Mouse (Mus musculus): ENCODE results near the gene Olfr814. TPM values are rescaled to one million over a fixed set of nuclear protein-coding genes. Genes with fewer than 3 reads are reported as not detected.
"Not testable (repeated sequence)": the region's sequence is repeated elsewhere in the genome, so short reads cannot be mapped to it uniquely, and the experiment has no call there.

Gene Olfr814
- polyA plus RNA-seq (2012; fragmentation: generic; extraction: Trizol): not detected
- long read RNA-seq, experiment 1: 0 reads
- long read RNA-seq, experiment 2: 0 reads

DNA sequence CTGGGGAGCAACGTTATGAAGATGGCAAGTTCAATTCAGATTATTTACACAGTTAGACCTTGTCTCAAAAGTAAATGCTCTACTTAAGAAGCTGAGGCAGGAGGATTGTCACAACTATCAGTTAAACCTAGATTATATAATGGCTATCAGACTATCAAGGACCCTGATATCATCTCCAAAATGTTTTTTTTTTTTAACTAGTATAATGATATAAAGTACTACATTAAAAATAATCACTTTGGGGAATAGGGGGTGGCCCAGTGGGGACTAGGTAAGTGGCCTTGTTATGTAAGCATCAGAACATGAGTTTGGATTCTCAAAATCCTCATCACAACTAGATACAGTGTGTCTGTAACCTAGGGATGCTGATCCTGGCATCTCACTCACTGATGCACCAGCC is at the start of gene Olfr814:
Gene Olfr814, minus strand, starts transcription at position 101 of the 400 bp plus-strand sequence.
- not testable (repeated sequence) for H3K79me3 ChIP-seq (ENCODE audit: low read depth); H3K79me2 ChIP-seq (ENCODE audit: control insufficient read depth, insufficient read depth); H3ac ChIP-seq (ENCODE audit: control insufficient read depth, insufficient read length, low read depth); H3K27me3 ChIP-seq (ENCODE audit: control insufficient read depth, insufficient read depth, insufficient read length); H3K4me3 ChIP-seq (ENCODE audit: insufficient read depth, poor library complexity, severe bottlenecking); H3K36me3 ChIP-seq (ENCODE audit: control insufficient read depth, insufficient read depth)

- Histone ChIP-seq H3K36me3 (ENCODE audit: control insufficient read depth, insufficient read depth) (no peaks in the 10 kb centered on the region), H3K79me2 (ENCODE audit: control insufficient read depth, insufficient read depth) (no peaks in the 10 kb centered on the region), H3K79me3 (ENCODE audit: low read depth) (no peaks in the 10 kb centered on the region), H3K27me3 (ENCODE audit: control insufficient read depth, insufficient read depth, insufficient read length) (no peaks in the 10 kb centered on the region), H3K4me3 (ENCODE audit: insufficient read depth, poor library complexity, severe bottlenecking) (no peak within 1 kb of the TSS), H3ac (ENCODE audit: control insufficient read depth, insufficient read length, low read depth) (no peak within 1 kb of the TSS)
- TF ChIP-seq MAX (IDR thresholded peaks at IDR 0.05) (no peak), USF1 (IDR thresholded peaks at IDR 0.05; ENCODE audit: low read depth) (no peak), FOSL1 (IDR thresholded peaks at IDR 0.05; ENCODE audit: insufficient read depth, low read length, poor library complexity, severe bottlenecking) (no peak), CEBPB (IDR thresholded peaks at IDR 0.05; ENCODE audit: low read depth) (no peak), MYOG (IDR thresholded peaks at IDR 0.05; ENCODE audit: control insufficient read depth, extremely low read depth, insufficient read length) (no peak), CTCF (IDR thresholded peaks at IDR 0.05; ENCODE audit: control insufficient read depth, insufficient read depth, insufficient read length) (no peak), MYOD1 (IDR thresholded peaks at IDR 0.05; ENCODE audit: control insufficient read depth, insufficient read length, low read depth) (no peak)
Measured at GRCm38 (mm10) chr10:129915497-129915896, 35.8 kb upstream of the Olfr814 start, which contains the start of gene Olfr816. TSS of gene Olfr816 (minus strand) at chr10:129915597.

- H3ac ChIP-seq (ENCODE audit: control insufficient read depth, insufficient read length, low read depth); H3K36me3 ChIP-seq (ENCODE audit: control insufficient read depth, insufficient read depth); H3K79me2 ChIP-seq (ENCODE audit: control insufficient read depth, insufficient read depth); H3K79me3 ChIP-seq (ENCODE audit: low read depth); H3K27me3 ChIP-seq (ENCODE audit: control insufficient read depth, insufficient read depth, insufficient read length); H3K4me3 ChIP-seq (ENCODE audit: insufficient read depth, poor library complexity, severe bottlenecking): not testable (repeated sequence)
Measured at GRCm38 (mm10) chr10:129905767-129906166, 26.1 kb upstream of the Olfr814 start, which contains the start of gene Olfr815. TSS of gene Olfr815 (minus strand) at chr10:129905867.

DNA sequence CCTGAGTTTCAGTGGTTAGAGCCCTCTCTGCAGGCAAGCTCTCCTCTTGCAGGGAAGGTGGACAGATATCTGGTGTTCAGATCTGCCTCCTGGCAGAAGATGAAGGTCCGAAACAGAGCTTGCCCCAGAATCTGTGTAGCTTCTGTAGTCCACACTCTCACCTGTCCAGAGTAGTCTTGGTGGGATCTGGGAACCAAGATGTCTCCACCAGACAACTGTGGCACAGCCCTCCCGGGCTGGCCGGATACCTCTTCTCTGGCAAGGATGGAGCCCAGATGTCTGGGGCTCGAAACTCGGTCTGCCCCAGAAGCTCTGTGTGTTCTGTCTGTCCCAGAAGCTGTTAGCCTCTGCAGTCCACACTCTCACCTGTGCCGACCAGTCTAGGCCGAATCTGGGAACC is 6.3 kb upstream of the Olfr814 start:
- Histone ChIP-seq H3ac (ENCODE audit: control insufficient read depth, insufficient read length, low read depth) (no peak overlapping the region), H3K4me3 (ENCODE audit: insufficient read depth, poor library complexity, severe bottlenecking) (no peak overlapping the region), H3K36me3 (ENCODE audit: control insufficient read depth, insufficient read depth) (no peaks in the 10 kb centered on the region), H3K79me2 (ENCODE audit: control insufficient read depth, insufficient read depth) (no peaks in the 10 kb centered on the region), H3K27me3 (ENCODE audit: control insufficient read depth, insufficient read depth, insufficient read length) (no peaks in the 10 kb centered on the region), H3K79me3 (ENCODE audit: low read depth) (no peaks in the 10 kb centered on the region)
- no peak for TF ChIP-seq MYOD1 (IDR thresholded peaks at IDR 0.05; ENCODE audit: control insufficient read depth, insufficient read length, low read depth)
- TF ChIP-seq USF1 (IDR thresholded peaks at IDR 0.05; ENCODE audit: low read depth): no peak
- TF ChIP-seq CTCF (IDR thresholded peaks at IDR 0.05; ENCODE audit: control insufficient read depth, insufficient read depth, insufficient read length): no peak
- no peak for TF ChIP-seq MYOG (IDR thresholded peaks at IDR 0.05; ENCODE audit: control insufficient read depth, extremely low read depth, insufficient read length)
- no peak for TF ChIP-seq FOSL1 (IDR thresholded peaks at IDR 0.05; ENCODE audit: insufficient read depth, low read length, poor library complexity, severe bottlenecking)
- no peak for TF ChIP-seq CEBPB (IDR thresholded peaks at IDR 0.05; ENCODE audit: low read depth)
- TF ChIP-seq MAX (IDR thresholded peaks at IDR 0.05): no peak

GRCm38 (mm10) chr10:129885496-129885895 is 5.8 kb upstream of the Olfr814 start:
- not testable (repeated sequence) for H3K36me3 ChIP-seq (ENCODE audit: control insufficient read depth, insufficient read depth); H3ac ChIP-seq (ENCODE audit: control insufficient read depth, insufficient read length, low read depth)

DNA sequence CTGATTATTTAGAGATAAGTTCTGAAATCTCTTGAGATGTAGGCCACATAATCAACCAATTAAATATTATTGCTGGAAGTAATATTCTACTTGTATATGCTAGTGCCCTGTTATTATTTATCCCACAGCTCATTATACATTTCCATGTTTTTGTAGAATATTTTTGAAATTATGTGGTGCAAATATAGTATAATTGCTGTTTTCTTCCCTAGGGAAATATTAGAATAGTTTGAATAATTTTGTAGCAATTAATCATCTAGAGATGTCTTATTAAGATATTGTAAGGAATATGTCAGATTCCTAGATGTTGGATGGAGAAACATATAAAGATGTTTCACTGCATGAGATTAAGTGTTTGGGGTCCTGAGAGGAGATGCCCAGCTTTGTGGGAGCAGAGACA is 24.6 kb downstream of the Olfr814 start, which contains the start of gene Olfr813:
Gene Olfr813, plus strand, starts transcription at position 301 of the 400 bp plus-strand sequence.
- Histone ChIP-seq H3K36me3 (ENCODE audit: control insufficient read depth, insufficient read depth) (no peaks in the 10 kb centered on the region), H3K4me3 (ENCODE audit: insufficient read depth, poor library complexity, severe bottlenecking) (no peak within 1 kb of the TSS), H3K27me3 (ENCODE audit: control insufficient read depth, insufficient read depth, insufficient read length) (no peaks in the 10 kb centered on the region), H3K79me3 (ENCODE audit: low read depth) (no peaks in the 10 kb centered on the region), H3K79me2 (ENCODE audit: control insufficient read depth, insufficient read depth) (no peaks in the 10 kb centered on the region), H3ac (ENCODE audit: control insufficient read depth, insufficient read length, low read depth) (no peak within 1 kb of the TSS)
- no peak for TF ChIP-seq MYOD1 (IDR thresholded peaks at IDR 0.05; ENCODE audit: control insufficient read depth, insufficient read length, low read depth)
- TF ChIP-seq CEBPB (IDR thresholded peaks at IDR 0.05; ENCODE audit: low read depth): no peak
- TF ChIP-seq MYOG (IDR thresholded peaks at IDR 0.05; ENCODE audit: control insufficient read depth, extremely low read depth, insufficient read length): no peak
- TF ChIP-seq USF1 (IDR thresholded peaks at IDR 0.05; ENCODE audit: low read depth): no peak
- no peak for TF ChIP-seq FOSL1 (IDR thresholded peaks at IDR 0.05; ENCODE audit: insufficient read depth, low read length, poor library complexity, severe bottlenecking)
- no peak for TF ChIP-seq MAX (IDR thresholded peaks at IDR 0.05)
- TF ChIP-seq CTCF (IDR thresholded peaks at IDR 0.05; ENCODE audit: control insufficient read depth, insufficient read depth, insufficient read length): no peak

More at GRCm38 (mm10) chr10:129885496-129885895, 5.8 kb upstream of the Olfr814 start:
- not testable (repeated sequence) for H3K79me2 ChIP-seq (ENCODE audit: control insufficient read depth, insufficient read depth); H3K4me3 ChIP-seq (ENCODE audit: insufficient read depth, poor library complexity, severe bottlenecking); H3K27me3 ChIP-seq (ENCODE audit: control insufficient read depth, insufficient read depth, insufficient read length); H3K79me3 ChIP-seq (ENCODE audit: low read depth)
